12 mouse cellular contexts compared by ENCODE assay signal in genomic region chr15:80852122-80852521, GRCm38 (mm10).
"Had no signal": no experiment of that assay in that cellular context is flagged by ENCODE, and none has a peak within 500 bp of the region (broad histone marks: within the 10 kb centered on the region; RNA-seq: fewer than 3 reads in every experiment).

No protein-coding gene starts in this region.

- DNase-seq: lung, adult 18-20 months; lung, embryonic 14.5 days; lung, postnatal 10 days; lung, postnatal 4 days; retina, postnatal 1 day; right cerebral cortex, adult 18-20 months; right cerebral cortex, postnatal 25 days; right cerebral cortex, postnatal 4 days; spleen, adult 18-20 months; thymus, adult 18-20 months; thymus, postnatal 14 days; thymus, postnatal 36 days had no signal
